Mouse (Mus musculus): ENCODE results near the gene Cdh22. TPM values are rescaled to one million over a fixed set of nuclear protein-coding genes. Genes with fewer than 3 reads are reported as not detected.

Gene Cdh22
- polyA plus RNA-seq, 1 experiment, result 25.7 TPM

- TF ChIP-seq CTCF (IDR thresholded peaks at IDR 0.05; ENCODE audit: borderline replicate concordance, extremely low read depth, insufficient read depth, insufficient read length) (no peak), POLR2A (IDR thresholded peaks at IDR 0.05; ENCODE audit: borderline replicate concordance, extremely low read depth, insufficient read depth, insufficient read length, poor library complexity, severe bottlenecking) (no peak)
- no peak for DNase-seq (ENCODE audit: low read depth)
Observed at GRCm38 (mm10) chr2:165223837-165224236, 10.8 kb downstream of the Cdh22 start.

- TF ChIP-seq CTCF (IDR thresholded peaks at IDR 0.05; ENCODE audit: borderline replicate concordance, extremely low read depth, insufficient read depth, insufficient read length), result no peak
- TF ChIP-seq POLR2A (IDR thresholded peaks at IDR 0.05; ENCODE audit: borderline replicate concordance, extremely low read depth, insufficient read depth, insufficient read length, poor library complexity, severe bottlenecking), result no peak
- peak; percentile 70 for DNase-seq (ENCODE audit: low read depth)
Observed at GRCm38 (mm10) chr2:165221952-165222351, 12.7 kb downstream of the Cdh22 start.

- DNase-seq (ENCODE audit: low read depth), result no peak
- TF ChIP-seq CTCF (IDR thresholded peaks at IDR 0.05; ENCODE audit: borderline replicate concordance, extremely low read depth, insufficient read depth, insufficient read length), result no peak
- TF ChIP-seq POLR2A (IDR thresholded peaks at IDR 0.05; ENCODE audit: borderline replicate concordance, extremely low read depth, insufficient read depth, insufficient read length, poor library complexity, severe bottlenecking), result no peak
Observed at GRCm38 (mm10) chr2:165220347-165220945, 14.2 kb downstream of the Cdh22 start.

- DNase-seq (ENCODE audit: low read depth), result no peak
- no peak for TF ChIP-seq POLR2A (IDR thresholded peaks at IDR 0.05; ENCODE audit: borderline replicate concordance, extremely low read depth, insufficient read depth, insufficient read length, poor library complexity, severe bottlenecking)
- no peak for TF ChIP-seq CTCF (IDR thresholded peaks at IDR 0.05; ENCODE audit: borderline replicate concordance, extremely low read depth, insufficient read depth, insufficient read length)
Observed at GRCm38 (mm10) chr2:165218954-165219353, 15.7 kb downstream of the Cdh22 start.

- DNase-seq (ENCODE audit: low read depth), result no peak
- TF ChIP-seq CTCF (IDR thresholded peaks at IDR 0.05; ENCODE audit: borderline replicate concordance, extremely low read depth, insufficient read depth, insufficient read length) (no peak), POLR2A (IDR thresholded peaks at IDR 0.05; ENCODE audit: borderline replicate concordance, extremely low read depth, insufficient read depth, insufficient read length, poor library complexity, severe bottlenecking) (no peak)
Observed at GRCm38 (mm10) chr2:165217361-165218149, 17.1 kb downstream of the Cdh22 start.

GRCm38 (mm10) chr2:165215103-165215951, 19.3 kb downstream of the Cdh22 start:
- peak; percentile 95 for DNase-seq (ENCODE audit: low read depth)

GRCm38 (mm10) chr2:165211426-165212079, 23.1 kb downstream of the Cdh22 start:
- TF ChIP-seq POLR2A (IDR thresholded peaks at IDR 0.05; ENCODE audit: borderline replicate concordance, extremely low read depth, insufficient read depth, insufficient read length, poor library complexity, severe bottlenecking) (no peak), CTCF (IDR thresholded peaks at IDR 0.05; ENCODE audit: borderline replicate concordance, extremely low read depth, insufficient read depth, insufficient read length) (no peak)
- peak; percentile 73 for DNase-seq (ENCODE audit: low read depth)

More at GRCm38 (mm10) chr2:165215103-165215951, 19.3 kb downstream of the Cdh22 start:
- TF ChIP-seq POLR2A (IDR thresholded peaks at IDR 0.05; ENCODE audit: borderline replicate concordance, extremely low read depth, insufficient read depth, insufficient read length, poor library complexity, severe bottlenecking), result no peak
- TF ChIP-seq CTCF (IDR thresholded peaks at IDR 0.05; ENCODE audit: borderline replicate concordance, extremely low read depth, insufficient read depth, insufficient read length), result no peak

- DNase-seq (ENCODE audit: low read depth), result peak; percentile 60
- no peak for TF ChIP-seq CTCF (IDR thresholded peaks at IDR 0.05; ENCODE audit: borderline replicate concordance, extremely low read depth, insufficient read depth, insufficient read length)
Observed at GRCm38 (mm10) chr2:165210948-165211347, 23.7 kb downstream of the Cdh22 start.

GRCm38 (mm10) chr2:165207689-165208088, 27.0 kb downstream of the Cdh22 start:
- DNase-seq (ENCODE audit: low read depth), result no peak
- TF ChIP-seq POLR2A (IDR thresholded peaks at IDR 0.05; ENCODE audit: borderline replicate concordance, extremely low read depth, insufficient read depth, insufficient read length, poor library complexity, severe bottlenecking) (no peak), CTCF (IDR thresholded peaks at IDR 0.05; ENCODE audit: borderline replicate concordance, extremely low read depth, insufficient read depth, insufficient read length) (no peak)

- TF ChIP-seq POLR2A (IDR thresholded peaks at IDR 0.05; ENCODE audit: borderline replicate concordance, extremely low read depth, insufficient read depth, insufficient read length, poor library complexity, severe bottlenecking), result no peak
- no peak for TF ChIP-seq CTCF (IDR thresholded peaks at IDR 0.05; ENCODE audit: borderline replicate concordance, extremely low read depth, insufficient read depth, insufficient read length)
- no peak for DNase-seq (ENCODE audit: low read depth)
Observed at GRCm38 (mm10) chr2:165207086-165207485, 27.6 kb downstream of the Cdh22 start.

- DNase-seq (ENCODE audit: low read depth), result no peak
- TF ChIP-seq POLR2A (IDR thresholded peaks at IDR 0.05; ENCODE audit: borderline replicate concordance, extremely low read depth, insufficient read depth, insufficient read length, poor library complexity, severe bottlenecking), result no peak
- TF ChIP-seq CTCF (IDR thresholded peaks at IDR 0.05; ENCODE audit: borderline replicate concordance, extremely low read depth, insufficient read depth, insufficient read length), result no peak
Observed at GRCm38 (mm10) chr2:165205486-165205885, 29.2 kb downstream of the Cdh22 start.

Data from brain, embryonic 14.5 days (tissue).